Comparison of ENCODE assay signal across 9 mouse cellular contexts in genomic region chr16:46094478-46094877, GRCm38 (mm10). TPM values are rescaled to one million over a fixed set of nuclear protein-coding genes. Genes with fewer than 3 reads are reported as not detected.
DNase-seq lines count a peak whose midpoint lies in the region; TF ChIP-seq lines count a peak whose summit lies in the region.
"Had no signal": no experiment of that assay in that cellular context is flagged by ENCODE, and none has a peak within 500 bp of the region (broad histone marks: within the 10 kb centered on the region; RNA-seq: fewer than 3 reads in every experiment).

No protein-coding gene starts in this region.

- 67% methylated on average over 2 of the region's 2 CpGs for WGBS in heart, embryonic 10.5 days

- no peak overlapping the region for H3K27ac ChIP-seq in heart, embryonic 10.5 days

- 0 out of 2 replicates have a peak, but pooled peaks cover 6% of the 10 kb centered on the region for H3K4me1 ChIP-seq in heart, embryonic 10.5 days

- TF ChIP-seq CTCF in C2C12 (IDR thresholded peaks at IDR 0.05; ENCODE audit: control insufficient read depth, insufficient read depth, insufficient read length) = no peak

- no peaks in the 10 kb centered on the region for H3K27me3 ChIP-seq in heart, embryonic 10.5 days (ENCODE audit: insufficient read depth, poor library complexity, severe bottlenecking)
- H3K27me3 ChIP-seq in C2C12 (ENCODE audit: control insufficient read depth, insufficient read depth, insufficient read length) = no peaks in the 10 kb centered on the region

- H3K9me3 ChIP-seq in heart, embryonic 10.5 days = no peaks in the 10 kb centered on the region

- H3ac ChIP-seq in C2C12 (ENCODE audit: control insufficient read depth, insufficient read length, low read depth) = no peak overlapping the region

- DNase-seq in heart, adult 11 months = peak; percentile 95
- DNase-seq in heart, embryonic 10.5 days (ENCODE audit: low spot score) = no peak
- peak; percentile 93 for DNase-seq in fibroblast of lung, adult 2 months (ENCODE audit: low read depth)
- peak; percentile 62 for DNase-seq in heart, postnatal 4 days
- DNase-seq in lung, postnatal 36 days = peak; percentile 66
- no peak for DNase-seq in thymus, postnatal 36 days
- no peak for DNase-seq in spleen, postnatal 14 days (ENCODE audit: low spot score in 2 of 2)

- H3K36me3 ChIP-seq in heart, embryonic 10.5 days = no peaks in the 10 kb centered on the region
- H3K36me3 ChIP-seq in C2C12 (ENCODE audit: control insufficient read depth, insufficient read depth) = no peaks in the 10 kb centered on the region

- no peak overlapping the region for H3K4me3 ChIP-seq in heart, embryonic 10.5 days
- no peak overlapping the region for H3K4me3 ChIP-seq in C2C12 (ENCODE audit: insufficient read depth, poor library complexity, severe bottlenecking)

- no peaks in the 10 kb centered on the region for H3K79me2 ChIP-seq in C2C12 (ENCODE audit: control insufficient read depth, insufficient read depth)

- H3K79me3 ChIP-seq in C2C12 (ENCODE audit: low read depth) = no peaks in the 10 kb centered on the region

TF ChIP-seq in C2C12, 6 proteins besides CTCF, POLR2A, EP300 and RAD21:
- TF ChIP-seq USF1 (IDR thresholded peaks at IDR 0.05; ENCODE audit: low read depth) = no peak
- peak; percentile 77 for TF ChIP-seq FOSL1 (IDR thresholded peaks at IDR 0.05; ENCODE audit: insufficient read depth, low read length, poor library complexity, severe bottlenecking)

RNA-seq across cellular contexts. Expression of gene Cd96, which starts 25.6 kb away (rescaled TPM):
- polyA plus RNA-seq in heart, embryonic 10.5 days (2016; fragmentation: Nextera tagmentation; extraction: Ambion mirVana) = not detected in 2 replicates
- not detected for polyA plus RNA-seq in C2C12 (2012; fragmentation: generic; extraction: Trizol)
- not detected for total RNA-seq in heart, postnatal 4 days (2021)
- polyA plus RNA-seq: limb, embryonic 11.5 days had no signal

Comparison
In these comparisons a context has a peak if more than half of its experiments do, and no peak if none do; other contexts are left out.
1. DNase-seq: peak in heart, adult 11 months (single experiment), fibroblast of lung, adult 2 months (single experiment), heart, postnatal 4 days (single experiment) and lung, postnatal 36 days (single experiment); none in heart, embryonic 10.5 days (single experiment), thymus, postnatal 36 days (0 of 2) and spleen, postnatal 14 days (0 of 2).